Mouse (Mus musculus) gonadal fat pad, adult 2 months (tissue): Measurements from ENCODE around the gene Mcat. TPM values are rescaled to one million over a fixed set of nuclear protein-coding genes. Genes with fewer than 3 reads are reported as not detected.

Experiments used
- DNase-seq: peaks from one replicate; pipeline ENCODE4 v3.0.0-alpha.2; 2012; ENCODE audit warnings: low read depth
- polyA plus RNA-seq: library from polyadenylated mRNA; depleted of rRNA; stranded (reverse); fragments of >200 nt; gene quantifications from 2 replicates; pipeline ENCODE4 v1.2.3, GENCODE M21; 2012

Mcat gene
- polyA plus RNA-seq, 1 experiment: 31.7 TPM

DNA sequence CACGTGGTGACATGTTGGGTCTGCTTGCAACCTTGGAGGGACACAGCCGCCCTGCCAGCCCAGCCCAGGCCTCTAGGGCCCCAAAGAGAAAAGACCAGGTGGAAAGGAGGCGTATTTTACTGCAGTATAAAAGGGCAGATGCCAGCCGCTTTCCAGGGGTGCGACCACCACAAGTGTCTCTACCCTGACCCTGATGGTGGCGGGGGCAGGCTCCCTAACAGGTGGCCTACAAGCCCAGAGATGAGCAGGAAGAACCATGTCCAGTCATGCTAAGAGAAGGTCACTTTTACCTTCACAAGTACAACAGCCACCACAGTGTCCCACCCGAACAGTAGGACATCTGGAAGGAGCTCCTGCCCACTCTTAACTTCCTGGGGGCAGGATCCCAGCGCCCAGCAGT lies 12.0 kb upstream of the Mcat start:
- no peak for DNase-seq

DNA sequence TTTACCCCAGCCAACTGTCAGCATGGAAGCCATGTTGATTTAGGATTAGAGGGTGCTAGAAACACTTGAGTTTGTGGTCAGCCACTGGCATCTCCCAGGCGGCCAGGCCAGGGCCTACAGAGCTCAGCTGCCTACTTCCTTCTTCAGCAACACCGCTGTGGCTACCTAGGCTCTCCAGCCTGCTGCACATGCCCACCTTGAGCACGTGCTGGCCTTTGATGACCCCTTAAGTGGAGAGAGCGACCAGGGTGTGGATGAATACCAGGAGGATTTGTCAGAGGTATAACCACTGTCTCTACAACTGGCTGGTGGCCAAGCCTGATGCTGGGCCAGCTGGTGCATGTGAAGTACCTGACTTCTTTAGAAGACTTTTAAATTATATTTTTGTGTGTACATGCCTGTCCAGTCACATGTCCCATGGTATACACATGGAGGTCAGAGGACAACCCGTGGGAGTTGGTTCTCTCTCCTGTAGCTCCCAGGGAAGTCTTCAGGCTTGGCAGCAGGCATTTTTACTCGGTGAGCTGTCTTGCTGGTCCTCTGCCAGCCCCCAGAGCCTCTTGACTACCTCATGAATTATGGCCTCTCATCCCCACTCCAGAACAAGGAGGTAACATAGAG lies 11.3 kb upstream of the Mcat start:
- no peak for DNase-seq

- DNase-seq: no peak
These were observed 10.0 kb upstream of the Mcat start for GRCm38 (mm10) chr15:83573606-83574005.

DNA sequence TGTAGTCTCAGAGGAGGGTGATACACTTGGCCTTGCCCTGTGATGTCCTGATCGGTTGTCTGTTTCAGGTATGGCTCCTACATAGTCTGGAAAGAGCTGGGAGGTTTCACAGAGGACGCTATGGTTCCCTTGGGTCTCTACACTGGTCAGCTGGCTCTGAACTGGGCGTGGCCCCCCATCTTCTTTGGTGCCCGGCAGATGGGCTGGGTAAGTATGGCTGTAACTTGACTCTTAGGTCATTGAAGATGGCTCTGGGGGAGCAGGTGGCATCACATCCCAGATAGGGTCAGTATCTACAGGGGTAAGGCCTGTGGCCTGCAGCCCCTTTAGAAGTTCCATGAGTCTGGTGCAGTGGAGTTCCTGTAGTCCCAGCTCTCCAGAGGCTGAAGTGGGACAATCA lies 8.5 kb upstream of the Mcat start:
- no peak for DNase-seq

DNA sequence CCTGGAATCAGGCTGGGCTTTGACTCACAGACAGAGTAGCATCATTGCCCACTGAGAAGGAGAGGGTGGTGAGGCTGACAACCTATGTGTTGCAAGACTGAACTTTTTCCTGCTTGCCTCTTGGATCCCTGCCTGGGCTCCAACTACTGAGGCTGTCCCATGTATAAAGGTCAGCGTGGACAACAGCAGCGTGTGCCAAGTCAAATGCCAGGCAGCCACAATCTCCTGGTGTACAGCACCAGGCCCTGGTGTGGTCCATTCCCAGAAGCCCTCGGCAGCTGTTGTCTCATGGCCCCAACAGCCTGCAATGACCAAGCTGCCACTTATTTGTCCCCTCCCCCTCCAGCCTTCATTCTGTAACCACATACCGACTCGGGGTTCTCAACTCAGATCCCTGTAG lies 8.0 kb upstream of the Mcat start:
- no peak for DNase-seq

GRCm38 (mm10) chr15:83570641-83571040 lies 7.1 kb upstream of the Mcat start:
- DNase-seq: no peak

DNA sequence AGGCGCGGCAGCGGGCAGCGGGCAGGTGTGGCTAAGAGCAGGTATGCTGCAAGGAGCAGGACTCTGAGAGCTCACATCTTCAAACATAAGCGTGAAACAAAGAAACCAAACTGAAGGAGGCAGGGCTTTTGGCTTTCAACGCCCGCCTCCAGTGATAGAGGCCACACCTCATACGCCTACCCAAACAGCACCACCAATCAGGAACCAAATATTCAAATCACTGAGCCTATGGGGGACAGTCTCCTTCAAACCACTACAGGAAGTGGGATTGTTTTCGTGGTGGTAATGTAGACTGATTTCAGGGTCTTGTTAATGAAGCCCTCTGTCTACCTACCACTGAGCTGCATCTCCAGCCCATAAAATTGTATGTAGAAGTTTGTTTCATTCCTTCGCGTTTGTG lies 6.1 kb upstream of the Mcat start:
- DNase-seq: no peak

DNA sequence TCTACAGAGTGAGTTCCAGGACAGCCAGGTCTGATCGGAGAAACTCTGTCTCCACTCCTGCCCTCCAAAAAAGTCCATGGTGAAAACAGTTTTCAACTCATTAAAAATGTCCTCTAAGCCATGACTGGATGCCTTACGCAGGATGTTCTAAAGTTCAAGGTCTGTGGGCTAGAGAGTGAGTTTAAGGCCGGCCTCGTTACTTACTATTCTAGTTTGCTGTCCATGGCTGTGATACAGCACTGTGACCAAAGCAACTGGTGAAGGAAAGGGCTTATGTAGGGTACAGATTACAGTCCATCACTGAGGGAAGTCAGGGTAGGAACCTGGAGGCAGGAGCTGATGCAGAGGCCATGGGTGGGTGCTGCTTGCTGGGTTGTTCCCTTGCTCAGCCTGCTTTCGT lies 5.0 kb upstream of the Mcat start:
- DNase-seq: no peak

- no peak for DNase-seq
These were observed 4.1 kb upstream of the Mcat start for GRCm38 (mm10) chr15:83567728-83568127.

DNA sequence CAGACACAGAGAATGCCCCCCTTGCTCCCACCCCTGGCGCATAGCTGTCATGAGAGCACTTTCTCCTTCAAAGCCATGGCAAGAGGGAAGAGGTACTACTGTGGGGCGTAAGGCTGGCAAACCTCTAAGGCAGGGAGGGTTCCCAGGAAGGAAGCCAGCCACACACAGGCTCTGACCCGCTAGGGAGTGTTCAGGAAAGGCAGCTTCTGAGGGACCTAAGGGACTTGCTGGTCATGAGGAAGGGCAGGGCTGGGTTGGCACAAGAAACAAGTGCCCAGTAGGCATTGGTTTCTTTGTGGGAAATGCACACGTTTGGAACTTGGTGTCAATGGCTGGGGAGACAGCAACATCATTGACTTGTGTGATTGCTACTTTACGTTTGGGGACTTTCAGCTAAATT lies 2.4 kb upstream of the Mcat start:
- DNase-seq: no peak

DNA sequence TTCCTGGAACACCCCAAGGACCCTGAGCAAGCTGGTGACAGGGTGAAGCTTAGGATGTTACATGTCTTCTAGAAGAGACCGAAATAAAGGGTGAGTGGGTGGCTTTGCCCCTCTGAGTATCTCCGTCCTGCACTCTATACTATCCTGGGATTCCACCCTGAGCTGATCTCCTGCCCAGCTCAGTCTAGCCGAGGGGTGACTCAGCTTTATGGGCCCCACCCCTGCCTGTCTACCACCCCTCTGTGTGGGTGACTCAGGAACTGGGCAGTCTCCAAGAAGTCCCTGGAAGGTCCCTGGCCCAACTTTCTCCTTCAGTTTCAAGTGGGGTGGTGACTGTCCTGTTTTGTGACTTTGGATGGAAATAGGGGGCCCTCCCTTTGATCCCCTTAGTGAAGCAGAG lies 1.8 kb upstream of the Mcat start:
- no peak for DNase-seq

DNA sequence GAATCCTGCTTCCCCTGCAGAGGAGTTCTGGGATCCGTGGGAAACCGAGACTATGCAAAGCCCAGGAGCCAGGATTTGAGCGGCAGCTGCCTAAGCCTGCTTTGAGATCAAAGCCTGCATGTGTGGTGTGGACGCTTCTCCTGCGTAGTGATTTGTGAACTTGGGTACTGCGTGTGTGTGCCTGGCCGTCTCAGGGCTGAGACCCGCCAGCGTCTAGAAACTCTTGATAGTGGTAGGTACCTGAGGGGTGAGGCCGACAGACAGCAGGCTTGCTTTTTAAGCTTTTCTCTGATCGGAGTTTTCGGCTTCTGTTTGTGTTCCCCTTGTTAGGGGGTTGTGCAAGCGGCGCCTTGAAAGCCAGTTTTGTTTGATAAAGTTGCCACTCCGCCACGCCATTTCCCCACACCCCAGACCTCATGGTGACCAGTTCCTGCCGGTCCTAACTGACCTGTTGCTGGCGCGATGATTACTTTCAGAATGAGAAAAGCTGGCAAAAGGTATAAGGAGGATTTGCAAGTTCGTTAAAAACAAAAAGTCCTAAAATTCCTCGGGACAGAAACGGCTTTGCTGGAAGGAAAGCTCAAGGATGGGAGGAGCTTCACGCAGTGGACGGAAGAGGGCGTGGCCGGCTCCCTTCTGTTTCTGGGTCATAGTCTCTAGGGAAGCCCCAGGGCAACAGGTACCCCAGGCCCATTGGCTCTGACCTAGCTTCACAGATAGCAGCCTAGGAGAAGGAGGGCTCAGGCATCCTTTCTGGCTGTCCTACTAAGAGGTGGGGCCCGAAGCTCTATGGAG lies 467 bp upstream of the Mcat start:
- DNase-seq: no peak

DNA sequence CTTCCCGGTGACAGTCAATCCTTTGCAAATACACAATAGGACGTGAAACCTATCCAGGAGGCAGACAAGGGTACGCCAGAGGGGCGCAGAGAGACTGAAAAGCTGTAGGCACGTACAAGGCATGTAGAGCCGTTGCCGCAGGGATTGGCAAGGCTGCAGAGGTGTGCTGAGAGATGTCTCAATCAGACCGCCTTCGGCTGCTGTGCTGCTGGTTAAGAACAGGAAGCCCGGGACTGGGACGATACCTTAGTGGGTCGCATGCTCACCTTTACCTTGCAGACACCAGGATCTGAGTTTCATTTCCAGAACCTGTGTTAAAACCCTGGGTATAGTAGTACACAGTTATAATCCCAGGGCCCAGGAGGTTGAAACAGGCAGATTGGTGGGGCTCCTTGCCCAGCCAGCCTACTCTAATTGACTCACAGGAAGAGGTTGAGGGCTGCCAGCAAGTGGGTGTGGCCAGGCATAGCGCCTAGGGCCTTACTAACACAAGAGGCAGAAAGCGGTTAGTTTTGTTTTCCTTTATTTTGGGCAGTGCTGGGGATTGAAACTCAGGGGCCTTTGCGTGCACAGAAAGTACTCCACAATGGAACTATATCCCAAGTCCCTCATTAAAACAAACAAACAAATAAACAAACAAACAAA lies 839 bp downstream of the Mcat start:
- no peak for DNase-seq

- DNase-seq: no peak
These were observed 2.6 kb downstream of the Mcat start for GRCm38 (mm10) chr15:83560941-83561477.

DNA sequence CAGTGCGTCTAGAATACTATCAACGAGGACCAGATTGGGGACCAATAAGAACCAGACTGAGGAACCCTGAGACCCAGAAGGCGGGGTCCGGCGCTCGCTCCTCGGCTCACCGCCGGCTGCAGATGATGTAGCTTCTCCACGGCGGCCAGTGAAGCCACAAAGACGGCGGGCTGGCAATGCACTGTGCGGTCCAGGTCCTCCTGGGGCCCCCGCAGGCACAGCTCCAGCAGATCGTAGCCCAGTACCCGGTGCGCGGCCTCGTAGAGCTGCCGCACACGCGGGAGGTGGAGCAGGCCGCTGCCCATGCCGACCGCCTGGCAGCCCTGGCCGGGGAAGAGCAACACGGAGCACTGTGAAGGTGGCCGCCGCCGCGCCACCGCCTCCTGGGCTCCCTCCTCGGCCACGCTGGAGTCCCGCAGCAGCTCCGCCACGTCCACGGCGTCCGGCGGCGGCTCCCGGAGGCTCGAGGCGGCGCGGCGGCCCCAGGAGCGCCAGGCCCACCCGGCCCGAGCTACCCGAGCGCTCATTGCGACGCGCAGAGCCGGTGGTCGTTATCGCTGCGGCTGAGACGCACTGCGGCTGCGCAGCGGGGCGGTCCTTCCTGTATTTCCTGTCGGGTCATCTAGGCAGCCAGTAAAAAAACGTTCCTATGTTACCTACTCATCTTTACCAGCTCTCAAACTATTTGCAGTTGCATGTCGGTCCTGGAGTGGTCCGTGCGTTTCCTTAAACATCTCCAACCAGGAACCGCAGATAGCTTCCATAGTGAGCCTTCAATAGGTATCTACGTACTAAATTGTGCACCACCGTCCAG lies 8.2 kb downstream of the Mcat start:
- no peak for DNase-seq

GRCm38 (mm10) chr15:83553831-83554230 lies 9.8 kb downstream of the Mcat start:
- DNase-seq: no peak

- no peak for DNase-seq
These were observed 13.4 kb downstream of the Mcat start for GRCm38 (mm10) chr15:83550137-83550536.

- DNase-seq: no peak
These were observed 16.4 kb downstream of the Mcat start for GRCm38 (mm10) chr15:83547144-83547543.

- DNase-seq: no peak
These were observed 17.6 kb downstream of the Mcat start for GRCm38 (mm10) chr15:83546029-83546428.

- DNase-seq: no peak
These were observed 21.8 kb downstream of the Mcat start for GRCm38 (mm10) chr15:83541647-83542287.

GRCm38 (mm10) chr15:83539905-83540304 lies 23.7 kb downstream of the Mcat start:
- DNase-seq: no peak

- no peak for DNase-seq
These were observed 24.7 kb downstream of the Mcat start for GRCm38 (mm10) chr15:83538855-83539254.
